Comparison of ENCODE assay signal across 16 mouse cellular contexts in genomic region chr8:85142516-85142915, GRCm38 (mm10). TPM values are rescaled to one million over a fixed set of nuclear protein-coding genes. Genes with fewer than 3 reads are reported as not detected.
DNase-seq lines count a peak whose midpoint lies in the region; ATAC-seq and TF ChIP-seq lines count a peak whose summit lies in the region.
"Had no signal": no experiment of that assay in that cellular context is flagged by ENCODE, and none has a peak within 500 bp of the region (broad histone marks: within the 10 kb centered on the region; RNA-seq: fewer than 3 reads in every experiment).

No protein-coding gene starts in this region.

- ATAC-seq in liver, embryonic 12.5 days = no peak
- peak; percentile 100 for ATAC-seq in megakaryocyte, adult 5-6 weeks (ENCODE audit: poor library complexity, severe bottlenecking)
- no peak for ATAC-seq in hindbrain, embryonic 11.5 days (ENCODE audit: low FRiP score)
- ATAC-seq: forebrain, embryonic 15.5 days had no signal

- no peaks in the 10 kb centered on the region for H3K27me3 ChIP-seq in liver, adult 2 months (ENCODE audit: control insufficient read depth, insufficient read depth, low read length)
- H3K27me3 ChIP-seq in liver, embryonic 12.5 days (replicated peaks) = no peaks in the 10 kb centered on the region
- H3K27me3 ChIP-seq in hindbrain, embryonic 11.5 days (ENCODE audit: control insufficient read depth, insufficient read depth, low read length) = no peaks in the 10 kb centered on the region
- H3K27me3 ChIP-seq: embryonic facial prominence, embryonic 15.5 days; forebrain, embryonic 15.5 days; limb, embryonic 12.5 days had no signal

- peak; percentile 54 for DNase-seq in liver, adult 2 months (ENCODE audit: extremely low read depth, low read depth, low spot score)
- DNase-seq in ES-CJ7 (ENCODE audit: low read depth, low spot score) = peak; percentile 1
- peak; percentile 0 for DNase-seq in R1 (ENCODE audit: low read depth, low spot score)
- no peak for DNase-seq in adrenal gland, postnatal 25 days
- no peak for DNase-seq in hindbrain, embryonic 11.5 days (ENCODE audit: low spot score)
- DNase-seq: cerebellum, postnatal 25 days; gastrocnemius, postnatal 10 days had no signal

- TF ChIP-seq POLR2A in liver, adult 2 months (IDR thresholded peaks at IDR 0.05; ENCODE audit: extremely low read depth, insufficient read depth, low read length) = no peak

- H3K36me3 ChIP-seq in liver, adult 2 months (ENCODE audit: control insufficient read depth, insufficient read depth, low read length) = no peaks in the 10 kb centered on the region
- no peaks in the 10 kb centered on the region for H3K36me3 ChIP-seq in liver, embryonic 12.5 days
- no peaks in the 10 kb centered on the region for H3K36me3 ChIP-seq in hindbrain, embryonic 11.5 days (ENCODE audit: control insufficient read depth, insufficient read depth, low read length)
- H3K36me3 ChIP-seq: embryonic facial prominence, embryonic 15.5 days; forebrain, embryonic 15.5 days; limb, embryonic 12.5 days had no signal

- no peak overlapping the region for H3K27ac ChIP-seq in liver, adult 2 months (replicated peaks; ENCODE audit: insufficient read depth, low read depth, low read length)
- H3K27ac ChIP-seq in liver, embryonic 12.5 days = no peak overlapping the region
- no peak overlapping the region for H3K27ac ChIP-seq in hindbrain, embryonic 11.5 days (ENCODE audit: low read depth, low read length)
- H3K27ac ChIP-seq: embryonic facial prominence, embryonic 15.5 days; forebrain, embryonic 15.5 days; limb, embryonic 12.5 days had no signal

- no peak overlapping the region for H3K9ac ChIP-seq in liver, adult 2 months (ENCODE audit: low read depth, low read length)
- no peak overlapping the region for H3K9ac ChIP-seq in liver, embryonic 12.5 days
- H3K9ac ChIP-seq in hindbrain, embryonic 11.5 days (ENCODE audit: low read depth, low read length) = no peak overlapping the region
- H3K9ac ChIP-seq: embryonic facial prominence, embryonic 15.5 days; forebrain, embryonic 15.5 days; limb, embryonic 12.5 days had no signal

- WGBS in liver, adult 2 months = 92% methylated on average over 4 of the region's 4 CpGs
- 71% methylated on average over 4 of the region's 4 CpGs for WGBS in liver, embryonic 12.5 days (ENCODE audit: insufficient replicate concordance)
- 98% methylated on average over 4 of the region's 4 CpGs for WGBS in hindbrain, embryonic 11.5 days

- H3K4me2 ChIP-seq in liver, embryonic 12.5 days = no peak overlapping the region
- no peak overlapping the region for H3K4me2 ChIP-seq in hindbrain, embryonic 11.5 days (replicated peaks; ENCODE audit: low read depth, low read length)
- H3K4me2 ChIP-seq: embryonic facial prominence, embryonic 15.5 days; forebrain, embryonic 15.5 days; limb, embryonic 12.5 days had no signal

- TF ChIP-seq CTCF in liver, adult 2 months (IDR thresholded peaks at IDR 0.05; ENCODE audit: low read depth, low read length) = no peak

- H3K79me2 ChIP-seq in liver, adult 2 months (ENCODE audit: control insufficient read depth, insufficient read depth, low read length) = no peaks in the 10 kb centered on the region

- peaks cover 2% of the 10 kb centered on the region; the same call in 1 of the 2 replicates for H3K4me1 ChIP-seq in liver, adult 2 months (ENCODE audit: control insufficient read depth, insufficient read depth, low read length)
- H3K4me1 ChIP-seq in liver, embryonic 12.5 days = no peaks in the 10 kb centered on the region
- H3K4me1 ChIP-seq in hindbrain, embryonic 11.5 days (replicated peaks; ENCODE audit: control insufficient read depth, insufficient read depth, low read length) = no peaks in the 10 kb centered on the region
- H3K4me1 ChIP-seq: embryonic facial prominence, embryonic 15.5 days; forebrain, embryonic 15.5 days; limb, embryonic 12.5 days had no signal

- no peak overlapping the region for H3K4me3 ChIP-seq in liver, adult 2 months (ENCODE audit: insufficient read depth, low read depth, low read length)
- H3K4me3 ChIP-seq in liver, embryonic 12.5 days = no peak overlapping the region
- H3K4me3 ChIP-seq in hindbrain, embryonic 11.5 days (ENCODE audit: low read depth, low read length) = no peak overlapping the region
- H3K4me3 ChIP-seq: embryonic facial prominence, embryonic 15.5 days; forebrain, embryonic 15.5 days; limb, embryonic 12.5 days had no signal

- peaks cover 9% of the 10 kb centered on the region; the same call in 1 of the 2 replicates for H3K9me3 ChIP-seq in liver, embryonic 12.5 days (replicated peaks)
- H3K9me3 ChIP-seq in hindbrain, embryonic 11.5 days (ENCODE audit: control insufficient read depth, low read length) = no peaks in the 10 kb centered on the region
- H3K9me3 ChIP-seq: embryonic facial prominence, embryonic 15.5 days; forebrain, embryonic 15.5 days; limb, embryonic 12.5 days had no signal

RNA-seq across cellular contexts. Expression of gene Cks1brt, which starts 9.2 kb away (rescaled TPM):
- total RNA-seq in liver, adult 2 months (2014; rRNA removed) = not detected in 2 replicates
- polyA plus RNA-seq in liver, adult 2 months (2012; rRNA removed) = not detected in 2 replicates
- polyA plus RNA-seq in liver, embryonic 12.5 days (2016; fragmentation: Nextera tagmentation; extraction: Ambion mirVana) = not detected in 2 replicates
- total RNA-seq in megakaryocyte, adult 5-6 weeks (2015) = not detected in 2 replicates
- not detected in 2 replicates for total RNA-seq in megakaryocyte, adult 5-6 weeks (2017)
- not detected in 2 replicates for total RNA-seq in adrenal gland, postnatal 25 days (2021)
- polyA plus RNA-seq in hindbrain, embryonic 11.5 days (2014; fragmentation: Nextera tagmentation; extraction: Ambion mirVana) = not detected in 2 replicates
- total RNA-seq: gastrocnemius, postnatal 10 days; layer of hippocampus, postnatal 25 days had no signal
- polyA plus RNA-seq: embryonic facial prominence, embryonic 15.5 days; forebrain, embryonic 15.5 days; heart, postnatal 0 days; kidney, embryonic 16.5 days; limb, embryonic 12.5 days; small intestine, adult 2 months had no signal

RNA-seq across cellular contexts. Expression of gene Zfp791, which starts 19.6 kb away (rescaled TPM):
- total RNA-seq in liver, adult 2 months (2014; rRNA removed) = 2.7 and 2.8 TPM in 2 replicates
- 0.38 and 0.49 TPM in 2 replicates for polyA plus RNA-seq in liver, adult 2 months (2012; rRNA removed)
- polyA plus RNA-seq in liver, embryonic 12.5 days (2016; fragmentation: Nextera tagmentation; extraction: Ambion mirVana) = 0.35 and 0.66 TPM in 2 replicates
- not detected in 2 replicates for total RNA-seq in megakaryocyte, adult 5-6 weeks (2015)
- not detected in 2 replicates for total RNA-seq in megakaryocyte, adult 5-6 weeks (2017)
- 1.5 and 2.4 TPM in 2 replicates for total RNA-seq in adrenal gland, postnatal 25 days (2021)
- polyA plus RNA-seq in hindbrain, embryonic 11.5 days (2014; fragmentation: Nextera tagmentation; extraction: Ambion mirVana) = 1.0 and 1.2 TPM in 2 replicates

RNA-seq across cellular contexts. Expression of gene Man2b1, which starts 59.4 kb away (rescaled TPM):
- total RNA-seq in liver, adult 2 months (2014; rRNA removed) = 57.2 and 70.4 TPM in 2 replicates
- polyA plus RNA-seq in liver, adult 2 months (2012; rRNA removed) = 51.5 and 69.5 TPM in 2 replicates
- polyA plus RNA-seq in liver, embryonic 12.5 days (2016; fragmentation: Nextera tagmentation; extraction: Ambion mirVana) = 23.5 and 26.7 TPM in 2 replicates
- total RNA-seq in megakaryocyte, adult 5-6 weeks (2015) = 204 TPM in 2 replicates
- 159 and 161 TPM in 2 replicates for total RNA-seq in megakaryocyte, adult 5-6 weeks (2017)
- total RNA-seq in adrenal gland, postnatal 25 days (2021) = 54.3 and 58.5 TPM in 2 replicates
- 16.7 and 16.9 TPM in 2 replicates for polyA plus RNA-seq in hindbrain, embryonic 11.5 days (2014; fragmentation: Nextera tagmentation; extraction: Ambion mirVana)

Comparison
In these comparisons a context has a peak if more than half of its experiments do, and no peak if none do; other contexts are left out.
1. DNase-seq: peak in liver, adult 2 months (single experiment), ES-CJ7 (single experiment) and R1 (single experiment); none in adrenal gland, postnatal 25 days (single experiment) and hindbrain, embryonic 11.5 days (single experiment).